Comparison of ENCODE assay signal across 21 mouse cellular contexts in the genomic region with DNA sequence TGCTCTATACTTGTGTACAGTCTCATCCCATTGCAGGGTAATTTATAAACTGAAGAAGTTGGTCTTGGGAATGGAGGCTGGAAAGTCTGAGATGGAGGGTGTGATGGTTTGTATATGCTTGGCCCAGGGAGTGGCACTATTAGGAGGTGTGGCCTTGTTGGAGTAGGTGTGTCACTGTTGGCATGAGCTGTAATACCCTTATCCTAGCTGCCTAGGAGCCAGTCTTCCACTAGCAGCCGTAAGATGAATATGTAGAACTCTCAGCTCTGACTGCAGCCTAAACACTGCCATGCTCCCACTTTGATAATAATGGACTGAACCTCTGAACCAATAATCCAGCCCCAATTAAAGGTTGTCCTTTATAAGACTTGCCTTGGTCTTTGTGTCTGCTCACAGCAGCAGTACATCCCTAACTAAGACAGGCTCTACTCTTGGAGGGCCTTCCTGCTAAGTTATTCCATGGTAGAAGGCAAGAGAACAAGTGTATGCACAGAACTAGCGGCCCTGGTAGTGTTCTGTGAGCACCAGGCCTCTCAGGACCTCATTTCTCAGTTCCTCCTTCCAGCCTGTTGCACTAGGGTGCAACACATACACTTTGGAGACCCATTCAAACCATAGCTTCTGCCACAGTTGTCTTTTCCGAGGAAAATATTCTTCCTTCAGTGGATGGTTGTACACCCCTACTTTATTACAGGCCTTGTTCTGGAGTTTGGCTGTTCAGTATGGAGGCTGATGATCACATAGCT. TPM values are rescaled to one million over a fixed set of nuclear protein-coding genes. Genes with fewer than 3 reads are reported as not detected.
DNase-seq lines count a peak whose midpoint lies in the region; ATAC-seq lines count a peak whose summit lies in the region.
"Had no signal": no experiment of that assay in that cellular context is flagged by ENCODE, and none has a peak within 500 bp of the region (broad histone marks: within the 10 kb centered on the region; RNA-seq: fewer than 3 reads in every experiment).

No protein-coding gene starts in this region.

- H3K9me3 ChIP-seq in erythroblast, embryonic 14.5 days (ENCODE audit: control insufficient read depth, low read length) = no peaks in the 10 kb centered on the region
- H3K9me3 ChIP-seq in liver, embryonic 16.5 days (replicated peaks; ENCODE audit: control insufficient read depth, low read length) = no peaks in the 10 kb centered on the region
- no peaks in the 10 kb centered on the region for H3K9me3 ChIP-seq in hindbrain, embryonic 14.5 days (ENCODE audit: control insufficient read depth, low read length)
- H3K9me3 ChIP-seq: embryonic facial prominence, embryonic 12.5 days; heart, embryonic 15.5 days; hindbrain, embryonic 13.5 days; midbrain, embryonic 12.5 days had no signal

- H3K4me3 ChIP-seq in erythroblast, embryonic 14.5 days (replicated peaks) = peak overlapping the region; percentile 49
- H3K4me3 ChIP-seq in liver, embryonic 16.5 days (ENCODE audit: low read depth, low read length) = no peak overlapping the region
- H3K4me3 ChIP-seq in hindbrain, embryonic 14.5 days (replicated peaks; ENCODE audit: low read length) = no peak overlapping the region
- H3K4me3 ChIP-seq: embryonic facial prominence, embryonic 12.5 days; gastrocnemius, adult 2 months; heart, embryonic 15.5 days; hindbrain, embryonic 13.5 days; midbrain, embryonic 12.5 days had no signal

- H3K4me1 ChIP-seq in erythroblast, embryonic 14.5 days (ENCODE audit: control insufficient read depth) = peaks cover 70% of the 10 kb centered on the region
- peaks cover 37% of the 10 kb centered on the region for H3K4me1 ChIP-seq in liver, embryonic 16.5 days (ENCODE audit: control insufficient read depth, low read depth, low read length)
- H3K4me1 ChIP-seq in hindbrain, embryonic 14.5 days (replicated peaks; ENCODE audit: control insufficient read depth, insufficient read depth, low read length) = peaks cover 16% of the 10 kb centered on the region

- H3K4me2 ChIP-seq in liver, embryonic 16.5 days (ENCODE audit: low read depth, low read length) = peak overlapping the region; percentile 41; the same call in 1 of the 2 replicates
- no peak overlapping the region for H3K4me2 ChIP-seq in hindbrain, embryonic 14.5 days (replicated peaks)
- H3K4me2 ChIP-seq: embryonic facial prominence, embryonic 12.5 days; heart, embryonic 15.5 days; hindbrain, embryonic 13.5 days; midbrain, embryonic 12.5 days had no signal

- no peak overlapping the region for H3K9ac ChIP-seq in liver, embryonic 16.5 days (ENCODE audit: low read depth, low read length)
- no peak overlapping the region for H3K9ac ChIP-seq in hindbrain, embryonic 14.5 days
- H3K9ac ChIP-seq: embryonic facial prominence, embryonic 12.5 days; heart, embryonic 15.5 days; hindbrain, embryonic 13.5 days; midbrain, embryonic 12.5 days had no signal

- WGBS in liver, embryonic 16.5 days (ENCODE audit: insufficient replicate concordance) = 48% methylated on average over 3 of the region's 3 CpGs
- WGBS in hindbrain, embryonic 14.5 days = 88% methylated on average over 3 of the region's 3 CpGs

- no peaks in the 10 kb centered on the region for H3K27me3 ChIP-seq in erythroblast, embryonic 14.5 days (ENCODE audit: control insufficient read depth)
- H3K27me3 ChIP-seq in liver, embryonic 16.5 days (ENCODE audit: control insufficient read depth, insufficient read depth, low read depth, low read length) = no peaks in the 10 kb centered on the region
- H3K27me3 ChIP-seq in splenic B cell, adult 2 months (ENCODE audit: control insufficient read depth, insufficient read depth, low read length, poor library complexity, severe bottlenecking) = no peaks in the 10 kb centered on the region
- no peaks in the 10 kb centered on the region for H3K27me3 ChIP-seq in hindbrain, embryonic 14.5 days (ENCODE audit: control insufficient read depth, insufficient read depth, low read length)
- H3K27me3 ChIP-seq: embryonic facial prominence, embryonic 12.5 days; heart, embryonic 15.5 days; hindbrain, embryonic 13.5 days; midbrain, embryonic 12.5 days had no signal

- H3K27ac ChIP-seq in liver, embryonic 16.5 days (ENCODE audit: low read length) = peak overlapping the region; percentile 26; the same call in 1 of the 2 replicates
- no peak overlapping the region for H3K27ac ChIP-seq in hindbrain, embryonic 14.5 days
- H3K27ac ChIP-seq: embryonic facial prominence, embryonic 12.5 days; gastrocnemius, adult 2 months; heart, embryonic 15.5 days; hindbrain, embryonic 13.5 days; macrophage; midbrain, embryonic 12.5 days had no signal

- peak; percentile 54 for DNase-seq in c-Kit-negative CD71-positive TER-119-positive erythroid progenitor cells, embryonic 14.5 days (ENCODE audit: low read depth, low spot score)
- peak; percentile 22 for DNase-seq in splenic B cell, adult 2 months (ENCODE audit: low read depth, low spot score)
- no peak for DNase-seq in thymus, postnatal 10 days (ENCODE audit: low spot score in 2 of 2)
- no peak for DNase-seq in hindbrain, embryonic 14.5 days (ENCODE audit: low spot score)
- DNase-seq: adrenal gland, postnatal 36 days; cerebellum, adult 11-12 months; cerebellum, postnatal 25 days; gastrocnemius, adult 2 months; heart, postnatal 36 days; kidney, adult 9 months; kidney, postnatal 25 days; thymus, postnatal 36 days had no signal

- peaks cover 56% of the 10 kb centered on the region for H3K36me3 ChIP-seq in erythroblast, embryonic 14.5 days (ENCODE audit: control insufficient read depth)
- no peaks in the 10 kb centered on the region for H3K36me3 ChIP-seq in liver, embryonic 16.5 days (ENCODE audit: control insufficient read depth, insufficient read depth)
- H3K36me3 ChIP-seq in splenic B cell, adult 2 months (ENCODE audit: control insufficient read depth, insufficient read depth, low read length, poor library complexity, severe bottlenecking) = no peaks in the 10 kb centered on the region
- no peaks in the 10 kb centered on the region for H3K36me3 ChIP-seq in hindbrain, embryonic 14.5 days (replicated peaks; ENCODE audit: control insufficient read depth, insufficient read depth)
- H3K36me3 ChIP-seq: embryonic facial prominence, embryonic 12.5 days; heart, embryonic 15.5 days; midbrain, embryonic 12.5 days had no signal

- peak; percentile 56 for ATAC-seq in liver, embryonic 16.5 days (ENCODE audit: low read depth)
- no peak for ATAC-seq in hindbrain, embryonic 14.5 days (ENCODE audit: low FRiP score)
- ATAC-seq in inflammation-experienced regulatory T-cells, adult 6 months = no peak
- ATAC-seq: forebrain, embryonic 14.5 days had no signal

RNA-seq across cellular contexts. Expression of gene Wwp2, which starts 3.9 kb away (rescaled TPM):
- 11.3 and 12.4 TPM in 2 replicates for polyA plus RNA-seq in erythroblast, embryonic 14.5 days (2012)
- 32.5 and 32.7 TPM in 2 replicates for polyA plus RNA-seq in liver, embryonic 16.5 days (2015; fragmentation: Nextera tagmentation; extraction: Ambion mirVana)
- 37.2 and 37.5 TPM in 2 replicates for polyA plus RNA-seq in hindbrain, embryonic 14.5 days (2014; fragmentation: Nextera tagmentation; extraction: Ambion mirVana)
- 100 to 1,000 TPM in 2 of 3 experiments, 10 to 100 TPM in 1; 95.1 to 126 (median 115) TPM for polyA plus RNA-seq in inflammation-experienced regulatory T-cells, adult 6 months (2017; shearing (Covaris generic))

RNA-seq across cellular contexts. Expression of gene Nob1, which starts 15.2 kb away (rescaled TPM):
- polyA plus RNA-seq in erythroblast, embryonic 14.5 days (2012) = 1.2 and 2.1 TPM in 2 replicates
- polyA plus RNA-seq in liver, embryonic 16.5 days (2015; fragmentation: Nextera tagmentation; extraction: Ambion mirVana) = 23.4 and 25.4 TPM in 2 replicates
- 46.4 and 48.7 TPM in 2 replicates for polyA plus RNA-seq in hindbrain, embryonic 14.5 days (2014; fragmentation: Nextera tagmentation; extraction: Ambion mirVana)
- polyA plus RNA-seq in inflammation-experienced regulatory T-cells, adult 6 months (2017; shearing (Covaris generic)) = 10 to 100 TPM; 46.3 to 77.0 (median 59.8) TPM

RNA-seq across cellular contexts. Expression of gene Nqo1, which starts 37.0 kb away (rescaled TPM):
- polyA plus RNA-seq in erythroblast, embryonic 14.5 days (2012) = 0.13 and 0.26 TPM in 2 replicates
- 12.7 and 13.8 TPM in 2 replicates for polyA plus RNA-seq in liver, embryonic 16.5 days (2015; fragmentation: Nextera tagmentation; extraction: Ambion mirVana)
- polyA plus RNA-seq in hindbrain, embryonic 14.5 days (2014; fragmentation: Nextera tagmentation; extraction: Ambion mirVana) = 8.5 and 9.4 TPM in 2 replicates
- 1 to 10 TPM in 1 of 3 experiments, under 1 TPM in 2; 0.50 to 5.3 (median 0.94) TPM for polyA plus RNA-seq in inflammation-experienced regulatory T-cells, adult 6 months (2017; shearing (Covaris generic))

Comparison
In these comparisons a context has a peak if more than half of its experiments do, and no peak if none do; other contexts are left out.
1. DNase-seq: peak in c-Kit-negative CD71-positive TER-119-positive erythroid progenitor cells, embryonic 14.5 days (single experiment) and splenic B cell, adult 2 months (single experiment); none in thymus, postnatal 10 days (0 of 2) and hindbrain, embryonic 14.5 days (single experiment).